Mouse (Mus musculus) liver, adult 2 months (tissue): ENCODE results near the gene Jkamp.

Experiments used
- CTCF ChIP-seq: fragments of 200-500 bp; IDR thresholded peaks from 2 replicates; pipeline ENCODE4 v1.5.1; 2011; ENCODE audit warnings: low read depth, low read length, control low read depth
- POLR2A ChIP-seq: fragments of 200-500 bp; IDR thresholded peaks from 2 replicates; pipeline ENCODE4 v1.6.1; 2011; ENCODE audit warnings: low read length, control low read depth; ENCODE audit not compliant: insufficient read depth; ENCODE audit errors: extremely low read depth

GRCm38 (mm10) chr12:72041238-72041637 lies 44.2 kb upstream of the Jkamp start:
- TF ChIP-seq CTCF (no peak), POLR2A (no peak)
